Mouse (Mus musculus) layer of hippocampus, adult 18-20 months (tissue): Measurements from ENCODE around the gene Cd99l2. TPM values are rescaled to one million over a fixed set of nuclear protein-coding genes. Genes with fewer than 3 reads are reported as not detected.
"Not testable (repeated sequence)": the region's sequence is repeated elsewhere in the genome, so short reads cannot be mapped to it uniquely, and the experiment has no call there.

Source experiments
- DNase-seq, 2 experiments: peaks; one replicate each; pipeline ENCODE4 v3.0.0; 2022; ENCODE audit warnings: low spot score in 2 of 2
- long read RNA-seq: library from polyadenylated mRNA; stranded (forward); transcript quantifications from one replicate; pipeline ENCODE4 v2.0.0, GENCODE M21; 2021
- total RNA-seq, 2 experiments: library from RNA; stranded (reverse); gene quantifications; 2 replicates each; pipeline ENCODE4 v1.2.3; 2021

The Cd99l2 gene
- total RNA-seq: 10 to 100 TPM; 50.5 to 52.0 TPM
- long read RNA-seq, transcript Cd99l2-202 (9 exons, 3,327 nt): minor isoform, 10 of 44 reads
- long read RNA-seq, transcript Cd99l2-201 (10 exons, 3,600 nt): major isoform, 24 of 44 reads
- long read RNA-seq, partial matches to known transcripts: 0 of 44 reads
- long read RNA-seq, other reads (novel, unspliced or antisense): 10 of 44 reads

GRCm38 (mm10) chrX:71492634-71493278 lies at the start of gene Cd99l2:
Gene Cd99l2 (minus strand): TSS chrX:71492849.
- DNase-seq: peak; percentile 67 to 86

- DNase-seq: no peak
Measured at GRCm38 (mm10) chrX:71540821-71541510, 48.3 kb upstream of the Cd99l2 start.

GRCm38 (mm10) chrX:71537791-71538190 lies 45.1 kb upstream of the Cd99l2 start:
- no peak for DNase-seq

DNA sequence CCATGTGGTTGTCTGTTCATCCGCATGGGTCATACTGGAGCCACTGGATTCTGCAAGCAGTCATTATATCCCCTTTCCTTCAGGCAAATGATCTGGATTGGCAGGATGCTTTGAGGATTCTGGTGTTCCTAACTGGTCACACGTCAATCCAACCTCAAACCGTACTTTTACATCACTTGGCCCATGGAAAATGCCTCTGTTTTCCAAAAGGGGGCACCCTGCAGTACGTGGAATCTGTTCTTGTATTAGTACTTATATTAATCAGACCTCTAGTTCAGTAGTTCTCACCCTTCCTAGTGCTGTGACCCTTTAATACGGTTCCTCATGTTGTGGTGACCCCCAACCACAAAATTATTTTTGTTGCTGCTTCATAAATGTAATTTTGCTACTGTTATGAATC lies 41.5 kb upstream of the Cd99l2 start:
- DNase-seq: no peak

DNA sequence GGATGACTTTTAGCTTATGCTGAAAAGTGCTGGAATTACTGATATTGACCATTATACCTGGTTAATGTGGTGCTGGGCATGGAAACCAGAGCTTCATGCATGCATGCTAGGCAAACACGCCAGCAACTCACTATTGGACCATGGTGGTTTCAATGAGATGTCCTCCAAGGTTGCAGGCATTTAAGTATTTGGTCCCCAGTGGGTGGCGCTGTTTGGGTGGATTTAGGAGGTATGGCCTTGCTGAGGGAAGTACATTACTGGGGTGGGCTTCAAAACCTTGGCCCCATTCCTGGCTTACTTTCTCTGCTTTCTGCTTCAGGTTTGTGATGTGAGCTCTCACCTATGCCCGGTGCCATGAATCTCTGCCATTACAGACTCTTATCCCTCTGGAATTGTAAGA lies 40.0 kb upstream of the Cd99l2 start:
- DNase-seq: no peak

DNA sequence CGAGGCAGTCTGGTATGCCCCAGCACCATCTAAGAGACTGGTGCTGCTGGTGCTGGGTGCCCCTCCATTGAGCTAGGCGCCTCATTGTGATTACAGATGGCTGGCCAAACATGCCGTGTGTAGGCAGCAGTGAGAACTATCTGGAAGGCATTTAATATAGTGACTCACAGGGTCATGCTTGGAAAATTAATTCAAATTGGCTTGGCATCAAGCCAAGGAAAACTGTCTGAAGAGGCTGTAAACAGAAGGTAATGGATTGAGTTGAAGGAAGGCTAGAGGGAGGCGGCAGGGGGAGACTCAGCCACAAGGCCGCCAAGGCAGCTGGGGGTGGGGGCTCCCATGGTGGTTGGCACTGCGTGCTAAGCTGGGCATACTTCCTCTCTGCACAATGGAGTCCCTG lies 36.0 kb upstream of the Cd99l2 start:
- peak; percentile 4 to 45 for DNase-seq

GRCm38 (mm10) chrX:71528150-71528549 lies 35.5 kb upstream of the Cd99l2 start:
- no peak for DNase-seq

GRCm38 (mm10) chrX:71527461-71527860 lies 34.8 kb upstream of the Cd99l2 start:
- no peak for DNase-seq

GRCm38 (mm10) chrX:71525593-71526299 lies 33.1 kb upstream of the Cd99l2 start:
- no peak for DNase-seq

GRCm38 (mm10) chrX:71524310-71524709 lies 31.7 kb upstream of the Cd99l2 start:
- DNase-seq: no peak

GRCm38 (mm10) chrX:71522889-71523288 lies 30.2 kb upstream of the Cd99l2 start:
- DNase-seq: no peak

DNA sequence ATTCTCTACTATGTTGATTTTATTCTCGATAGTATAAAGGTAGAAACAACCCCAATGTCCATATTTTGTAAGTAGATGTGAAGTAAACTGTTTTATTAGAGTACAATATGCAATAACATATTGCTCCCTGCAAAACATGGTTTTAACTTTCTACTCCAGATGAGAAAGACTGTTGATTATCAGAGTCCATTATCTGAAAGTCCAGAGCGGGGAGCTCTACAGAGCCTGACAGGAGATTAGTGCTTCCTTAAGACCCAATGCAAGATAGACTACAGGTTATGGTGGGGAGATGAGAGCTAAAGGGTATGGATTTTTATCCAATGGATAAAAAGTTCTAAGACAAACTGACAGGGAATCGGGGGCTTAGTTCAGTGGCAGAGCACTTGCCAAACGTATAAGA lies 26.6 kb upstream of the Cd99l2 start:
- no peak for DNase-seq

GRCm38 (mm10) chrX:71506591-71506990 lies 13.9 kb upstream of the Cd99l2 start:
- DNase-seq: not testable (repeated sequence)

GRCm38 (mm10) chrX:71493279-71493656 lies 619 bp upstream of the Cd99l2 start:
- DNase-seq: peak; percentile 11 to 35

DNA sequence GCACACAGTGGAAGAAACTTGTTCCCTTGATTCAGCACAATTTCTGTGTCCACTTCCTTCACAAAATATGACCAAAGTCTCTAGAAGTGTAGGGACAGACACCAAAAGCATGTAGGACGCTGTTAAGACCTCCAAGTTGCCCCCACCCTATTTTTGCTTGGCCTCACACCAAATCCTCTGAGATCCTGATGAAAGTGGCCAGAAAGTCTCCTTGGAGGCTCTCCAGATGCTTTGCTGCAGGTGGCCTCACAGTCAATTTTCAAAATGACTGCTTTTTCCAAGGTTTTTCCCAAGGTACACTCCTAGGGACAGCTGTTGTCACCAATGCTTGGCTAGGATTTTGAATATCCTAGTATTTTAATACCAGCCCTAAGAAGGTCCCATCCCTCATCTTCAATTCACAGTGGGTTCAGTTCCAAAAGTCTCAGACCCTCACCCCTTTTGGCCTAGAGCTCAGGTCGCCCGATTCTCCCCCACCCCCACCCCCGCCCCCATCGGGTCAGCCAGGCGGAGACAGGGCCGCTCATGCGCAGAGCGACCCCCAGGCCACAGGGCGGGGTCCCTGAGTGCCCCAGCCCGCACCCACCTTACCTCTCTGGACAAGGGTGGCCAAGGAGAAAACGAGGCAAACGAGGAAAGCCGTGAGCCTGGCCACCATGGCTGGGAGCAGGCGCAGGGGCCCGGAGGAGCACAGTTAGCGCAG lies 567 bp downstream of the Cd99l2 start:
- DNase-seq: peak in 1 of 2 experiments; percentile 2

DNA sequence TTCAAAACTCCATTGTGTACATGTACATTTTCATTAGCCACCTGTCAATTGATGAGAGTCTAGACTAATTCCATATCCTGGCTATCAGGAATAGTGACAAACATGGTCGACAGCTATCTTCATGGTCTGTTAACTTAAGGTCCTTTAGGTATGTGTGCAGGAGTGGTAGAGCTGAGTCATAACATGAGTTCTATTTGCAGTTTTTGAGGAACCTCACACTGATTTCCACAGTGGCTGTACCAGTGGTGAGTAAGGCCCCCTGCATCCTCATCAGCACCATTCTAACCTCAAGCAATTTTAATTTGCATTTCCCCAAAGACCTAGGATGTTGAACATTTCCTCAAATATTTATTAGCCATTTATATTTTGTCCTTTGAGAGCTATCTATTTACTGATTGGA lies 3.3 kb downstream of the Cd99l2 start:
- DNase-seq: no peak

- DNase-seq: no peak
Measured at GRCm38 (mm10) chrX:71482244-71482643, 10.4 kb downstream of the Cd99l2 start.

- DNase-seq: no peak
Measured at GRCm38 (mm10) chrX:71475992-71476391, 16.7 kb downstream of the Cd99l2 start.

GRCm38 (mm10) chrX:71475497-71475896 lies 17.2 kb downstream of the Cd99l2 start:
- no peak for DNase-seq

- DNase-seq: no peak
Measured at GRCm38 (mm10) chrX:71475084-71475483, 17.6 kb downstream of the Cd99l2 start.

- no peak for DNase-seq
Measured at GRCm38 (mm10) chrX:71474296-71474956, 18.2 kb downstream of the Cd99l2 start.
